Mouse (Mus musculus): ENCODE data around the gene Olfr870.

The Olfr870 gene

DNA sequence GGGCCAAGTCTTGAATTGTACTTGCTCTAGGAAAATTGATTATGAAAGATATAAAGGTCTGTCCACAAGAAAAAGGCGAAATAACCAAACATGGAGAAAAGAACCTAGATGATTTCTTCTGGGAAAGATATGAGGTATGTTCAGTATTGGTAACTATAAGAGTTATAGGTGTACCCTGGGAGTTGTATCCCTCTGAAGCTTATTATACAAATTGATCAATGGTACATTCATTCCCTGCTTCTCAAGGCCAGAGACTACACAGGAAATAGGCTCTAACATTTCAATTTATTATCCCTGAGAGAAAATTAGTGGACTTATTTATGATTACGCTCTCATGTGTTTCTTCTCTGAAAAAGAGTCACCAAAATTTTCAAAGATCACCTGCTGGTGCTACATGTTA is at the start of gene Olfr870:
Olfr870 (minus strand) TSS at position 101 of the 400 bp plus-strand sequence.
- 70% methylated on average over 2 of the region's 2 CpGs for WGBS

DNA sequence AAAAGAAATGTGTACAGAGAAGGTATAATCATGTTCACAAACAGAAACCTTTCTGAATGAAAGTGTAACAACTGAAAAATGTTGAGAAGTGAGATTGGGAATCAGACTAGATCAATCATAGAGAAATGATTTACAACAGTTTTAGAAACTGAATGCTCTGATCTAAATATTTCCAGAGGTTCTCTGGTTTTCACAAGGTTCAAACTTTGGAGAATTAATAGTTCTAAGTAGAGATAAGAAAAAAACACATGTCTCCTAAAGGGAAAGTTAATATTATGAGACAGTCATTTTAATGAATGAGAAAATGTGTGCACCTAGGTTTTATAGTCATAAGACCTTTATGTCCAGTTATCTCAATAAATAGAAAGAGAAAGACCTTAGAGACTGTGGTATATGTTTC is 38.0 kb upstream of the Olfr870 start, which contains the start of gene Olfr871:
Olfr871 (plus strand) TSS at position 301 of the 400 bp plus-strand sequence.

DNA sequence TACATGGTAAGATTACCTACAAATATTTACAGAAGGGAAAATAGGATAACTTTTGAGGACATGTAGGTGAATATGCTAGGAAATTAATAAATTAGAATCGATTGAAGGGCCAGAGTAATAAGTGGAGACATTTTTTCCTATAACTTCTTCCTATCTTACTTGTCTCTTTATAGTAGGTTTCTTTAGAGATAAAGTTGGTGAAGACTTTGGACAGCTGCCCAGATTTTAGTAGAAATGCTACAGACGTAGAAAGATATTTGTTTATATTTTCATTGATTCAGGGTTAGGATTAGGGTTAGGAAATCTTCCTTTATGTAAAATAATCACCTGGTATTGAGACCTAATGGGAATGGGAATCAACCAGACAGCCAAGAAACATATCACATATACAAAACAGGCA is 37.6 kb upstream of the Olfr870 start:
- WGBS, result 60% methylated on average over 2 of the region's 2 CpGs

DNA sequence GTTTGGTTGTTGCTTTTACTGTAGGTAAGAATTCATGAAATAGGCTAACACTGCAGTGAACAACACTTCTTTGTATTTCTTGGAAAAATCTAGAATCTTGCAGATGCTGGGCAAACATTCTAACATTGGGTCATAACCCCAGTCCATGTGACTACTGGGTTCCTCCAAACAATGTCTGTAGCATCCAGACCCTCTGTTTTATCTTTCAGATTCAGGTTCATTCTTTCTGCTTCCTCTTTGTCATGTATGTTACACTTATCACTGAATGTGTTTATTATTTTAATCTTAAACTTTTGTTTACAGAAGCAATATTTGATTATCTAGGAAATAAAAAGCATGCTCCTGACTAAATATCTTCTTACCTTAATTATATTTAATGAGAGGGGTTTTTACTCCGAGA is 37.0 kb upstream of the Olfr870 start:
- WGBS, result 47% methylated on average over 1 of the region's 1 CpGs

DNA sequence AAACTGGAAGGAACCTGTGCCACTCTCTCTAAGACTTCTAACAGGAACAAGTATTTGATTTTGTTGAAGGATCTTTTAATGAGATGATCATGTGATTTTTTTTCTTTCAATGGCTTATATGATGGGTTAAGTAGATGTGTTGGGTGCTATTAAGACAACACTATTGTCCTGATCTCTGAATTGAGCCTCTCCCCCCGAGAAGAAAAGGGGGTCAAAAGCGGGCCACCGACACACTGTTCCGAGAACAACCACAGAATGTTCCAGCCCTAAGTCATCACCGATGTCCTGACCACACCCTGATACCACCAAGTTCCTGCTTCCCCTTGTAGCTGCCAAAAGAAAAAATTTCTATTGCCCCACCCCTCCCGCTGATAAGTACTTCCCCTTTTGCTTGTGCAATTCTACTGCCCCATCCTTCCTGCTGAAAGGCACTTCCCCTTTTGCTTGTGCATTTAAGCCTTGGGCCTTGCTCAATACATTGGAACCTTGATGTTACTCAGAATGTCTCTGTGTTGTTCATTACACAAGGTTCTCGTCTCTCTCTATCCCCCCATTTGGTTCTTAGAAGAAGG is 29.6 kb upstream of the Olfr870 start:
- 89% methylated on average over 7 of the region's 7 CpGs for WGBS

DNA sequence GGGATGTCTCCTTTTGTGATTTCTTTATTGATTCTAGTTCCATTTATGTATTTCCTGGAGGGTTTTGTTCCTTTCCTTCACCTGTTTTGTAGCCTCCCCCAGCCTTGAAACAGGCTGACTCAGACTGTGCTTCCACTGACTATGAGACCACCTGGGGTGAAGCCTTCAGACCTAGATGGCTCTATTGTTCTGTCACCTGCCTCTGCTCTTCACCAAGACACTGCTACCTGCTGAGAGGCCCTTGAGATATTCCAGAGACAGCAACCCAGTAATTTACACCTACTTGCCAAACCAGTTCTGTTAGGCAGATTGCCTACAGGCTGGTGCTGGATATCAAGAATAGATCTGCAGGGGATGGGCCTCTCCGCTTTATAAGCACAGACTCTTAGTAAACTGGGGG is 28.3 kb upstream of the Olfr870 start:
- WGBS, result 74% methylated on average over 1 of the region's 1 CpGs

DNA sequence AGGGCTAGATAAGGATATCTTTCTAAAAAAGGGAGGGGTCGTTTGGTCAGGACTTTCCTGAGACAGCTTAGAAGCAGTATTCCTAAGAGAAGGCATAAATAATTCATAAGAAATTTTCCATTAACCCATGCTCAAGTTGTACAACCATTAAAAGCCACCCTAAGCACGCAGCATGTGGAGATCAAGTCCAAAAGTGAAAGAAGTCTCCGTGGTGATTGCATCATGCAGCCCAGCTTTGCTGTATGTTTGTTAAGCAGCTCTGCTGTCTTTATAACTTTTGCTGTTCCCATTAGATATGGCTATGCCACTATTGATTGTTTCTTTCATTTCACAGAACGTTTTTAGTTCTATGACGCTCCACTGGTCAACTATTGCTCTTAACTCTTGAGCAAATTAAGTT is 5.6 kb upstream of the Olfr870 start:
- 65% methylated on average over 5 of the region's 5 CpGs for WGBS

DNA sequence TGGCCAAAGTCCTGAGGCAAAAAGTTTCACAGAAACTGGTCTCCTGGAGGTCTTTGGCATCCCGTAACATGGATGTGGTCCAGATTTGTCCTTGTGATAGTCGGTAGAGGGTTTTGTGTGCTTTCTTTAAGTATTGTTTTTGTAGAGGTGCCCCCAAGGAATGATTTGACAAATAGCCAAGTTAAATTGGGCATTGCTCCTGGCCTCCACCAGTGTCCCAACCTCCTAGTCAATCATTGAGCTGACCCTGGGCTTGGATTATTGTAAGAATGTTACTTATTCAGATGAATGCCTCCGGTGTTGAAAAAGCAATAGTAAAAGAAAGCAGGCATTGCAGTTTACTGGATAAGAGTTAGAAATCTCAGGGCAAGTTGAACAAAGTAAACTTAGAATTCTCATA is 24.2 kb downstream of the Olfr870 start:
- 96% methylated on average over 3 of the region's 3 CpGs for WGBS

DNA sequence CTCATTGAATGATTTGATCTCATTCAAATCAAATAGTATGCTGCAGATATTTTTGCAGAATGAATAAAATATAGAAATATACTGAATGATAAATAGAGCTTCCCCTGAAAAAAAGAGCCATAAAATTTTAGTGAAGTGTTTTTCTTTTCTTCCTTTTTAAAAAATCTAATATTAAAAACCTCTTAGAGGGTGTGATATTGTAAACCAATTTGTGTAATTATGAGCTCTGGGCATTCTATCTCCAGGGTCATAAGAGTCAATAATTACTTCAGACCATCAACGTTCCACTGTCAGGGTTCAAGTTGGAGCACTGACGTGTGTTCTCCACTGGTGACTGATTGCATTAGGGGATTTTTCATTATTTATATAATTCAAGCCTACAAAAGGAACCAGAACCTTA is 45.1 kb downstream of the Olfr870 start, which contains the start of gene Olfr869:
Olfr869 (plus strand) TSS at position 301 of the 400 bp plus-strand sequence.
- WGBS, result 73% methylated on average over 2 of the region's 2 CpGs

All from cerebral cortex, adult 2 months (tissue).